Mouse (Mus musculus) limb, embryonic 14.5 days (tissue): ENCODE measurements at regions not wholly inside any gene's neighbourhood (a gene's known extent, or its start where the extent isn't known, plus 50 kb on each side); places are given as distances from the start of the nearest gene placed in this dataset.
"Not testable (repeated sequence)": the region's sequence is repeated elsewhere in the genome, so short reads cannot be mapped to it uniquely, and the experiment has no call there.

Source experiments
- ATAC-seq: fragments of 200-750 bp; cut with Nextera tagmentation; 2 replicates; pipeline ENCODE4 v1.8.0; 2017; ENCODE audit warnings: low read depth, moderate number of reproducible peaks, moderate TSS enrichment; ENCODE audit not compliant: low FRiP score
- DNase-seq: peaks from one replicate; pipeline ENCODE4 v3.0.0-alpha.2; 2015; ENCODE audit warnings: low spot score
- H3K27ac ChIP-seq: fragments of 300-500 bp; sonication (generic); replicated peaks from 2 replicates; pipeline ENCODE4 v1.5.1; 2014; ENCODE audit warnings: low read depth, mild to moderate bottlenecking, low read length, moderate library complexity, mixed read lengths
- H3K27me3 ChIP-seq: fragments of 300-500 bp; sonication (generic); 2 replicates; pipeline ENCODE4 v1.6.1; 2014; ENCODE audit warnings: low read length, mixed read lengths; ENCODE audit not compliant: control insufficient read depth, insufficient read depth
- H3K36me3 ChIP-seq: fragments of 300-500 bp; sonication (generic); 2 replicates; pipeline ENCODE4 v1.6.1; 2014; ENCODE audit warnings: mild to moderate bottlenecking, low read length, moderate library complexity, mixed read lengths; ENCODE audit not compliant: control insufficient read depth, insufficient read depth
- H3K4me1 ChIP-seq: fragments of 300-500 bp; sonication (generic); 2 replicates; pipeline ENCODE4 v1.6.1; 2014; ENCODE audit warnings: antibody characterized with exemption, low read length, mixed read lengths; ENCODE audit not compliant: control insufficient read depth, insufficient read depth
- H3K4me2 ChIP-seq: fragments of 300-500 bp; sonication (generic); replicated peaks from 2 replicates; pipeline ENCODE4 v1.6.1; 2014; ENCODE audit warnings: low read depth, mild to moderate bottlenecking, low read length, moderate library complexity; ENCODE audit not compliant: severe bottlenecking
- H3K4me3 ChIP-seq: fragments of 300-500 bp; sonication (generic); replicated peaks from 2 replicates; pipeline ENCODE4 v1.5.1; 2014; ENCODE audit warnings: low read length
- H3K9ac ChIP-seq: fragments of 300-500 bp; sonication (generic); 2 replicates; pipeline ENCODE4 v1.6.1; 2014; ENCODE audit warnings: mild to moderate bottlenecking, low read depth, low read length, moderate library complexity; ENCODE audit not compliant: severe bottlenecking
- H3K9me3 ChIP-seq: fragments of 300-500 bp; sonication (generic); 2 replicates; pipeline ENCODE4 v1.6.1; 2016; ENCODE audit warnings: low read length; ENCODE audit not compliant: control insufficient read depth
- POLR2A ChIP-seq: fragments of 200-500 bp; IDR thresholded peaks from 2 replicates; pipeline ENCODE4 v1.8.0; 2012; ENCODE audit warnings: inconsistent platforms, mild to moderate bottlenecking, moderate library complexity, borderline replicate concordance; ENCODE audit not compliant: insufficient read depth, insufficient read length; ENCODE audit errors: extremely low read depth
- WGBS: fragments of 180-500 bp; shearing (Covaris S2); extraction: QIAGEN DNeasy Blood & Tissue Kit; methylation state at CpG from one replicate; pipeline ENCODE4 v1.1.7; 2014; 5-methylcytosine and 5-hydroxymethylcytosine counted together

DNA sequence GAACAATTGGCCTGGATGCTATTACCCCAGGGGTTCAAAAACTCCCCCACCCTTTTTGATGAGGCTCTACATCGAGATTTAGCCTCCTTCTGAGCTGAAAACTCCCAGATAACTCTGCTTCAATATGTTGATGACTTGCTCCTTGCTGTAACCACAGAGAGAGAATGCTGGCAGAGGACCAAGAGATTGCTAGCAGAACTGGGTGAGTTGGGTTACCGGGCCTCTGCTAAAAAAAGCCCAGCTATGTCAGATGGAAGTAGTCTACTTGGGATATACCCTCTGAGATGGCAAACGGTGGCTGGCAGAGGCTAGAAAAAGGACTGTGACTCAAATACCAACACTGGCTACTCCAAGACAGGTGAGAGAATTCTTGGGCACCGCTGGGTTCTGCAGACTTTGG, 63.9 kb upstream of the Gm906 start:
- WGBS, result 71% methylated on average over 4 of the region's 4 CpGs
- DNase-seq, H3K27me3 ChIP-seq, H3K9me3 ChIP-seq, H3K27ac ChIP-seq, ATAC-seq, H3K4me1 ChIP-seq, H3K36me3 ChIP-seq, H3K4me2 ChIP-seq, H3K4me3 ChIP-seq, H3K9ac ChIP-seq: not testable (repeated sequence)

DNA sequence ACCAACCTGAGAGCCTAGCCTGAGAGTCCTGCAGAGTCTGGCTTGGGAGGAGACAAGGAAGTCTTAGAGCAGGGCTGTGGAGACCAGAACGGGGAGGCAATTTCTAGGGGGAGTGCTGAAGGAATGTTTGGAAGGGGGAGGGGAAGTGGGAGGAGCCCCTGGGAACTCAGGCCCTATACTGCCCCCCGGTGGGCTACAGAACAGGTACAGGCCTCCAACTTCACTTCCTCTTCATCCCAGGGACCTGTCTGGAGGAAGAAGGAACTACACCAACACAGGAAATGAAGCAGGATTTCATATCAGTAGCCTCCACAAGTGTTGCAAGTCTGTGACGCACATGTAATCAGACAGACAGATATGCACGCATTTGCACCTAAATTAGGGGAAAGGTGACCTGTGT, 72.4 kb upstream of the Gm906 start:
- Histone ChIP-seq H3K9me3 (no peaks in the 10 kb centered on the region), H3K27ac (no peak overlapping the region), H3K4me3 (no peak overlapping the region), H3K4me2 (no peak overlapping the region), H3K36me3 (no peaks in the 10 kb centered on the region), H3K27me3 (no peaks in the 10 kb centered on the region), H3K9ac (no peak overlapping the region), H3K4me1 (no peaks in the 10 kb centered on the region)
- 49% methylated on average over 4 of the region's 4 CpGs for WGBS
- no peak for TF ChIP-seq POLR2A
- ATAC-seq (no peak), DNase-seq (no peak)

DNA sequence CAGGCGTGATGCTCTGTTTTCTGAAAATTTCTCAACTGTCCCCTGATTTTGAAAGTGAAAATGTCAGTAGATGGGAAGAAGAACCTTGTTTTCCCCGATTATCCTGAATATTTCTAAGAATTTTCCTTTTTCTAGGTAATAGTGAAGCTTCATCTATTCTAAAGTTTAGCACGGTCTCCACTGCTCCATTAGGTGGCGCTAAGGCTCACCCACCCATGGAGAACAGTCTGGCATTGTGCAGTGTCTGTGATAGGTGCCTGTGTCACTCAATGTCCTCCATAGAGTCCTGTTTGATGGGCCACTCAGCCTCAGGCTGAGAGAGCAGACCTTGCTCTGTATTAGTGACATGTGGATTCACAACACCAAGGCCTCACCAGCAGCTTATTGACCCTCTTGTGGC, 78.5 kb upstream of the Gm906 start:
- Histone ChIP-seq H3K9ac (no peak overlapping the region), H3K4me1 (no peaks in the 10 kb centered on the region), H3K27me3 (no peaks in the 10 kb centered on the region), H3K9me3 (no peaks in the 10 kb centered on the region), H3K4me2 (no peak overlapping the region), H3K27ac (no peak overlapping the region), H3K4me3 (no peak overlapping the region), H3K36me3 (no peaks in the 10 kb centered on the region)
- TF ChIP-seq POLR2A, result no peak
- DNase-seq (no peak), ATAC-seq (no peak)
- WGBS, result 63% methylated on average over 4 of the region's 4 CpGs

DNA sequence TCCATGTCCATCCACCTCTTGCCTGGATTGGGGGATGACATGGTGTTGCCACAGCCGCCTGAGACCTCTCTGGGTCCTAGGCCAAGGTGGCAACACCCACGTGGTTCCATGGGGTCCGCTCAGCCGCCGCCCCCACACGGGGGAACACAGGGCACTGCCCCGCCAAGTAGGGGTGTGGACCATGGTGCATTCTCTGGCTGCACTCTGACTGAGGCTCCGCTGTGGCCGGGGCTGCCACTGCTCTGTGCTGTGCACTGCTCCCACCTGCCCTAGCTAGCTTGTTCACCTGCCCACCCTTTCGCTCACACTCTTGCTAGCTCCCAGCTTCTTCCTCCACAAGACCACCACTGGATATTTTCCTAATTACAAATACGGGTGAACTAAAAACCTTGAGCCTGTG, 73.5 kb upstream of the Fbxw17 start:
- ATAC-seq (no peak), DNase-seq (no peak)
- no peak for TF ChIP-seq POLR2A
- WGBS, result 86% methylated on average over 11 of the region's 11 CpGs
- H3K27me3 ChIP-seq, result no peaks in the 10 kb centered on the region
- no peaks in the 10 kb centered on the region for H3K9me3 ChIP-seq
- H3K36me3 ChIP-seq, result no peaks in the 10 kb centered on the region
- H3K4me2 ChIP-seq, result no peak overlapping the region
- H3K9ac ChIP-seq, result no peak overlapping the region
- H3K4me3 ChIP-seq, result no peak overlapping the region
- no peak overlapping the region for H3K27ac ChIP-seq
- H3K4me1 ChIP-seq, result no peaks in the 10 kb centered on the region

DNA sequence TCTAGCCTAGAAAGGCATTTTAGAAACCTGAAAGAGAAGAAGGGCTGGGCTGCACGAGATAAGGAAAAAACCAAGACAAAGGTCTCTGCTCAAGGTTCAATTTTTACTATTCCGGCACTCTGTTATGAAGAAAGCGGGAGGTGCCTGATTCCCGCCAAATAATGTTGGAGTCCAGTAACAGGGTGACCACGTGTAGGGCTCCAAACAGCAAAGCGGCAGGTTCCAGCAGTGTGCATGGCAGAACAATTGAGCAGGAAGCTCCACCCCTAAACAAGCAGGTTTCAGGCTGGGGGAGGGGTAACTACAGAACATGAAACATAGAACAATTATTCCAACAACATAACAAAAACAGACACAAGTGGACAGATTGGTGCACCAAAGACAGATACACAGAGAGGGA, 65.7 kb upstream of the Fbxw17 start:
- H3K4me1 ChIP-seq, result no peaks in the 10 kb centered on the region
- H3K27ac ChIP-seq, result no peak overlapping the region
- WGBS, result 78% methylated on average over 6 of the region's 6 CpGs
- no peak overlapping the region for H3K9ac ChIP-seq
- H3K9me3 ChIP-seq, result no peaks in the 10 kb centered on the region
- no peak for DNase-seq
- H3K4me3 ChIP-seq, result no peak overlapping the region
- H3K27me3 ChIP-seq, result no peaks in the 10 kb centered on the region
- TF ChIP-seq POLR2A, result no peak
- no peak for ATAC-seq
- H3K36me3 ChIP-seq, result no peaks in the 10 kb centered on the region
- H3K4me2 ChIP-seq, result no peak overlapping the region

DNA sequence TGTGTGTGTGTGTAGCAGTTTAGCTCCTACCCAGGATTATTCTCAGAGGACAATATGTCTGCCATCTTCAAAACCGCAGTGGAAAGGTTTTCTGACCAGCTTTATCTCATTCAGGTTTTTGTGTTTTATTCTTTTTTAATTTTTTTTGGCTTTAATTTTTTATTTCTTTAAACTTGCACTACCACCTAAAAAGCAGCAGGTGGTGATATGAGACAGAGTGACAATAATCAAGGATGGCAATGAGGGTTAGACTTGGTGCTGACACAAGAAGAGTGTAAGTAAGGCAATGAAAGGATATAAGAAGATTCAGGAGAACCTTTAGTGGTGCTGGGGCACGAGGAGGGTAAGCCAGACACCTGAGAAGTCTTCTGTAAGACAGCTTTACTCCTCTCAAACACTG, 62.4 kb upstream of the Fbxw17 start:
- no peak overlapping the region for H3K27ac ChIP-seq
- no peak overlapping the region for H3K4me3 ChIP-seq
- no peak for TF ChIP-seq POLR2A
- no peaks in the 10 kb centered on the region for H3K4me1 ChIP-seq
- no peak for DNase-seq
- no peak for ATAC-seq
- 73% methylated on average over 2 of the region's 2 CpGs for WGBS
- H3K9ac ChIP-seq, result no peak overlapping the region
- H3K9me3 ChIP-seq, result no peaks in the 10 kb centered on the region
- no peak overlapping the region for H3K4me2 ChIP-seq
- no peaks in the 10 kb centered on the region for H3K27me3 ChIP-seq
- no peaks in the 10 kb centered on the region for H3K36me3 ChIP-seq
